Mouse (Mus musculus) layer of hippocampus, postnatal 14 days (tissue): Measurements from ENCODE around the gene Dbndd2. TPM values are rescaled to one million over a fixed set of nuclear protein-coding genes. Genes with fewer than 3 reads are reported as not detected.

Experiments
- DNase-seq, 2 experiments: peaks; one replicate each; pipeline ENCODE4 v3.0.0; 2021 to 2022; ENCODE audit warnings: low spot score in 2 of 2, mixed read lengths in 1 of 2
- long read RNA-seq, 2 experiments: library from polyadenylated mRNA; stranded (forward); transcript quantifications; one replicate each; pipeline ENCODE4 v2.0.0; 2021
- total RNA-seq, 2 experiments: library from RNA; stranded (reverse); gene quantifications; 2 replicates each; pipeline ENCODE4 v1.2.3; 2021

The Dbndd2 gene
- 10 to 100 TPM; 87.6 to 88.0 TPM for total RNA-seq
- long read RNA-seq, experiment 1, transcript Dbndd2-201 (3 exons, 1,338 nt): minor isoform, 11 of 61 reads
- long read RNA-seq, experiment 1, transcript Dbndd2-202 (4 exons, 1,658 nt): major isoform, 41 of 61 reads
- long read RNA-seq, experiment 1, partial matches to known transcripts: 6 of 61 reads
- long read RNA-seq, experiment 1, other reads (novel, unspliced or antisense): 0 of 61 reads
- long read RNA-seq, experiment 2, transcript Dbndd2-203 (4 exons, 3,597 nt): minor isoform, 8 of 139 reads
- long read RNA-seq, experiment 2, transcript Dbndd2-201 (3 exons, 1,338 nt): minor isoform, 15 of 139 reads
- long read RNA-seq, experiment 2, transcript Dbndd2-202 (4 exons, 1,658 nt): major isoform, 101 of 139 reads
- long read RNA-seq, experiment 2, partial matches to known transcripts: 1 of 139 reads
- long read RNA-seq, experiment 2, other reads (novel, unspliced or antisense): 13 of 139 reads

DNA sequence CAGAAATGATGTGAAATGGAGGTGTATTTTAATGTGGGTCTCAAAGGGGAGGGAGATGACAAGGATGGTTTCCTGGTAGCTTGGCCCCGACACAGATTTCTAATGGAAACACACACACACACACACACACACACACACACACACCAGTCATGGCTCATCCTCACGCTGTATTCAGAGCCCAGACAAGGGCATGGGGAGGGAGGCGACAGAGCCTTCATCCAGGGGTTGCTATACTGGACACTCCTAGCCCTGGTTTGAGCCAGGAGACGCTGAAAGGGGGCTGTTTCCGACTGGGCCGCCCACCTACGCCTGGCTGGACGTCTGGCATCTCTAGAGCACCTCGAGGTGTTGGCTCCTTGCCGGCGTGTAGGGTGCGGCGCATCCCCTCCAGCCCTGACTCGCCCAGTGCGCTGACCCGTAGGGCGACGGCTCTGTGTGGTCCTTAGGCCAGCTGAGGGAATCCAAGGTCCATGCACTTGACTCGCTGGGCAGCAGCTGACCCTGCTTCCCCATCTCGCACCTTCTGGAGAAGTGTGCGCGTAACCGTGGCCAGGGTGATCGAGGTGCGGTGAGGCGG lies at the start of gene Dbndd2:
Gene Dbndd2 (plus strand): TSS at position 426 of the 577 bp plus-strand sequence.
- DNase-seq: no peak

DNA sequence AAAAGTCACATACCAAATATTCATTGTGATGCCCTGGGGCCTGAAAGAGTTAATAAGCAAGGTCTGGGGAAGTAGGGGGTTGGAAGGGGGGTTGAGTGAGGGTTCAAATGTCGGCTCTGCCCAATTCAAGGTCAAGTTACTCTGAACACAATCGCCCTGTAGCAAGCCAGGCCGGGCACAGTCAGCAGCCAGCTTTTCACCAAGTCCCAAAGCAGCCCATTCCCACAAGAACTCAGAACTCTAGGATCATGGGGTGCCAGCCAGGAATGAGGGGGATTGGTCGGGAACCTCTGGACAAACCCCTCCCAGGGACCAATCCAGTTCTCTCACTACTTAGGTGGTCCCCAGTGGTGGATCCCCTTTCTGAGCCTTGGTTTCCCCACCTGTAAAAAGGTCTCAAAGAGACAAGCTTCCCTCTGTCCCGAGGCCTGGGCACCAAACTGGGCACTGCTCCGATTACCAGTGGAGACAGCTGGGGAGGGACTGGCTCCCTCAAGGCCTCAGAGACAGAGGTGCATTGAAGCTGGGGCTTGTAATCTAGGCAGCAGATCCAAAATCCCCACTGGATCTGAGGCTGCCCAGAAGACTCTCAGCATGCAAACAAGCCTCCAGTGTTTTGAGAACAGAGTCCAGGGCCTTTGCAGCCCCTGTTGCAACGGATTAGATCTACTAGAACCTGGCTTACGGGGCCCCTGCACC lies 49.5 kb upstream of the Dbndd2 start:
- DNase-seq: peak; percentile 44 to 55

GRCm38 (mm10) chr2:164436961-164437360 lies 48.9 kb upstream of the Dbndd2 start:
- no peak for DNase-seq

DNA sequence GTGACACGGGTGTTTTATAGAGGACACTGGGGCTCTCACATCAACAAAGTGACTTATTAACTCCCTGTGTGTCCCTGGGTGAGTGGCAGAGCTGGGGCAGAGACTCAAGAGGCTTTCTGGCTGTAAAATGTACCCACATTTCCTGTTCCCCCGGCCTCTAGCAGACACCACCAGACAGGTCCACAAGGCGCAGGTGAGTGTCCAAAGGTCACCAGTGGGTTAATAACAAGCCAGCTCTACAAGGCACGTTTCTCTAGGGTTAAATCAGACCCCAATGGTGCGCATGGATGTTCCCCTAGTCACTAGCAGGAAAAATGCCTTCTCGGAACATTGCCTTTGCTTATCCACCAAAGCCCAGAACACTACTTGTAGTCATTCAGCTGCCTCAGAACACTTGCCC lies 48.2 kb upstream of the Dbndd2 start:
- DNase-seq: no peak

GRCm38 (mm10) chr2:164438257-164438656 lies 47.6 kb upstream of the Dbndd2 start:
- no peak for DNase-seq

GRCm38 (mm10) chr2:164439001-164439421 lies 46.9 kb upstream of the Dbndd2 start:
- peak in 1 of 2 experiments; percentile 73 for DNase-seq

DNA sequence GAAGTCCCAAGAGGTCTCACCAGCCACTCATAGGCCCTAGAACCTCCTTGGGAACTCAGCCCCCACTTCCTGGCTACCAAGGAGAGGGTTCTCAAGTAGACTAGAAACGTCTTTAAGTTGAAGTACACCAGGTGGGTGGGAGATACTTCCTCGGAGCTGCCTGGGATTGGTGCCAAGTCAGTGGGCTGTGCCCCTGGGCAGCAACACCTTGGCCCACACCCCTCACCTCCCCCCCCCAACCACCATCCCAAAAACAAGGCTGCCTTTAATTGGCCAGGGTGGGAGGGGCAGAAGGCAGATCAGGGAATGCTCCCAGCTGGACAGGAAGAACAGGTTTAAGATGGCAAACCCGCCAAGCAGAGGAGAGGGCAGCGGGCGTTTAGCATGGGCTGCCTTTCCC lies 45.6 kb upstream of the Dbndd2 start:
- no peak for DNase-seq

- no peak for DNase-seq
Measured at GRCm38 (mm10) chr2:164441155-164441554, 44.8 kb upstream of the Dbndd2 start.

- DNase-seq: no peak
Measured at GRCm38 (mm10) chr2:164441731-164442130, 44.2 kb upstream of the Dbndd2 start.

GRCm38 (mm10) chr2:164442315-164443050 lies 43.4 kb upstream of the Dbndd2 start:
- no peak for DNase-seq

DNA sequence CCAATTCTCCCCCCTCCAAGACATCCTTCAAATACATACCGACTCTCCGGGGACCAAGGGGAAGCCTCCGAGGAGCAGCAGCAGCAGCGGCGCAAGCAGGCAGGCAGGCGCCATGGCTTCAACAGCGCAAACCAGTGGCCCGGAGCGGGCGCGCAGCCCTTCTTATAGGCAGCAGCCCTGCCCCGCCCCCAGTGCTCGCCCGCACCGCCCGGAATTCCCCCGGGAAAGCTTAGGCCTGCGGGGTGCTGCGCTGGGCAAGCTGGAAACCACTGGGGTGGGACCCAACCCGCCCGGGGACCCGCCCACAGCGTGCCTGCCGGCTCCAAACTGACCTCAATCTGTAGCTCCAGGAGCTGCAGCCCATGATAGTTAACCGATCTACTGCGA lies 42.9 kb upstream of the Dbndd2 start:
- peak; percentile 71 to 76 for DNase-seq

GRCm38 (mm10) chr2:164443460-164444000 lies 42.4 kb upstream of the Dbndd2 start, which contains the start of gene Sdc4:
Gene Sdc4, minus strand, starts transcription at chr2:164443887.
- no peak for DNase-seq

- no peak for DNase-seq
Measured at GRCm38 (mm10) chr2:164444701-164445100, 41.2 kb upstream of the Dbndd2 start.

DNA sequence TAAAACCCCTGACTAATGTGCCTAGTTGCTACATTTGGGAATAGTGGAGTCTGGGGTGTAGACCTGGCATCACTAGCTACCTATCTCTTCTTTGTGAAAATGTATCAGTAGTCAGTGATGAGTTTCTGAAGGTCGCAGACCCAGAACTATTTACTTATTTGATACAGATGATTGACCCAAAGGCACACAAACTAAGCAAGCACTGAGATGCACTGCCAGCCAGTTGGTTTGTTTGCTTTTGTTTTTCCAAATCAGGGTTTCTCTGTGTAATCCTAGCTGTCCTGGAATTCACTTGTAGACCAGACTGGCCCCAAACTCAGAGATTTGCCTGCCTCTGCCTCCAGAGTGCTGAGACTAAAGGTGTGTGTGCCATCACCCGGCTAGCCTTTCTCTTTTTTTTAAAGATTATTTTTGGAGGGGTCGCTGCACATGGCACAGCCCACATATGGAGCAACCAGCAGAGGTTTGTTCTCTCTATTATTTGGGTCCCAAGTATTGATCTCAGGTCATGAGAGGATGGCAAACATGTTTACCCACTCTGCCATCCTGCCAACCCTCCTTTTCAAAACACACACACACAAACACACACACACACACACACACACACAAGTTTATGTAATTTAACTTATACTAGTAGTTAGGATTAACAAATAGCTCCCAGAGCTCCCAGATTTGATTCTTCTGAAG lies 40.4 kb upstream of the Dbndd2 start:
- DNase-seq: no peak

GRCm38 (mm10) chr2:164446086-164446469 lies 39.8 kb upstream of the Dbndd2 start:
- DNase-seq: no peak

- DNase-seq: no peak
Measured at GRCm38 (mm10) chr2:164448140-164448539, 37.8 kb upstream of the Dbndd2 start.

DNA sequence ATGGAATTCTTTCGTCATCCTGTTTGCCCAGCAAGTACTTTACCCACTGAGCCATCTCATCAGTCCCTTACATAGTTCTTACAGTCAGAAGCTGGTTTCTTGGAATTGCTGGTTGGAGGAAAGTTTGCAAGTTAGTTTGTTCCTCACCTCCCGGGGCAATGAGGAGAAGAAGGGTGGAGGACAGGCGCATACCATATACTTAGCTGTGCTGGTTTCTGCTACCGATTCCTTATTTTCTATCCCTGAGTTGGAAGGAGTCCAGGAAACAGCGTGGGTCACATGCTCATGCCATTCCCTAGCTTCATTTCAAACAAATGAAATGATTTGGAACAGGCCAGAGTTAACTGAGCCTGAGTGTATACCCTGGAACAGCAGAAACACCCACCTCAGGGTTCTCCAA lies 37.0 kb upstream of the Dbndd2 start:
- DNase-seq: no peak

DNA sequence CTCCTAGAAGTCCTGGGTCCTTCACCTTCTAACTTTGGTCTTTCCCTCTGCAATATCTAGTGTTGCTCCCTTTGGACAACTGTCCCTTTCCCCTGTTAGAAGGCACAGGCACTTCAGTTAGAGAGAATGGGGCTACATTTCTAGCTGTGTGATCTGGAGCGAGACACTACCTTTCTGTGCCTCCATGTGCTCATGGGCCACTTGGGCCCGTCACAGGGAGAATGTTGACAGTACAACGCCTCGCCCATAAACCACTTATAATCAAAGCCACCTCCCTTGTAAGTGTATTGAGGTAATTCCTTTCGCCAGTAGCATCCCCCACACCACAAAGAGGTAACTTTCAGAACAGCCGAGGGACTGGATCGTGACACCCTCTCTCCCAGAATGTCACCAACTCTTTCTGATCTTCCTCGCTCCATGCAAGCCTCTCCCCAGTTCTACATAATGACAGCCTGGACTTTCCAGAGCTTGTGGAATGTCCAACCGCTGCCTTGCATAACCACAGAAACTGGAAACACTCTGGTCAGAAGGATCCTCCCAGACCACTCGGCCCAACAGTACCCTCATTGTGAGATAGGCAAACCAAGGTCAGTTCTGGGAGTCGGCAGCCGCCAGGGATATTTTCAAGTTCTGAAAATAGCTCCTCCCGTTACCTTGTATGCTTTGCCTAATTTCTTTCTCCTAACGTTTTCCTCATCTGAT lies 36.4 kb upstream of the Dbndd2 start:
- DNase-seq: no peak

GRCm38 (mm10) chr2:164452000-164452676 lies 33.8 kb upstream of the Dbndd2 start:
- DNase-seq: no peak
